Mouse (Mus musculus) forebrain, embryonic 14.5 days (tissue): ENCODE results near the gene Tent5b. TPM values are rescaled to one million over a fixed set of nuclear protein-coding genes. Genes with fewer than 3 reads are reported as not detected.

Experiments
- ATAC-seq: fragments of 200-750 bp; cut with Nextera tagmentation; 2 replicates; pipeline ENCODE4 v1.8.0; 2017; ENCODE audit warnings: mild to moderate bottlenecking, moderate library complexity
- DNase-seq: peaks from one replicate; pipeline ENCODE4 v3.0.0-alpha.2; 2015; ENCODE audit warnings: low spot score
- H3K27ac ChIP-seq: fragments of 300-500 bp; sonication (generic); 2 replicates; pipeline ENCODE4 v1.5.1; 2014; ENCODE audit warnings: low read depth, mild to moderate bottlenecking, control low read depth, low read length, moderate library complexity
- H3K27me3 ChIP-seq: fragments of 300-500 bp; sonication (generic); replicated peaks from 2 replicates; pipeline ENCODE4 v1.6.1; 2014; ENCODE audit warnings: low read length, control low read depth, mixed read lengths; ENCODE audit not compliant: control insufficient read depth, insufficient read depth
- H3K36me3 ChIP-seq: fragments of 300-500 bp; sonication (generic); 2 replicates; pipeline ENCODE4 v1.6.1; 2014; ENCODE audit warnings: low read length, control low read depth; ENCODE audit not compliant: control insufficient read depth, insufficient read depth
- H3K4me1 ChIP-seq: fragments of 300-500 bp; sonication (generic); 2 replicates; pipeline ENCODE4 v1.6.1; 2014; ENCODE audit warnings: antibody characterized with exemption, low read length, control low read depth; ENCODE audit not compliant: control insufficient read depth, insufficient read depth
- H3K4me2 ChIP-seq: fragments of 300-500 bp; sonication (generic); 2 replicates; pipeline ENCODE4 v1.6.1; 2014; ENCODE audit warnings: mild to moderate bottlenecking, control low read depth, low read length
- H3K4me3 ChIP-seq: fragments of 300-500 bp; sonication (generic); 2 replicates; pipeline ENCODE4 v1.5.1; 2014; ENCODE audit warnings: low read depth, low read length, control low read depth
- H3K9ac ChIP-seq: fragments of 300-500 bp; sonication (generic); 2 replicates; pipeline ENCODE4 v1.6.1; 2014; ENCODE audit warnings: mild to moderate bottlenecking, low read length, control low read depth, moderate library complexity
- H3K9me3 ChIP-seq: fragments of 300-500 bp; sonication (generic); replicated peaks from 2 replicates; pipeline ENCODE4 v1.6.1; 2016; ENCODE audit warnings: low read length, control low read depth, mixed read lengths; ENCODE audit not compliant: control insufficient read depth
- WGBS: fragments of 180-500 bp; shearing (Covaris S2); extraction: QIAGEN DNeasy Blood & Tissue Kit; methylation state at CpG from one replicate; pipeline ENCODE4 v1.1.7; 2014; 5-methylcytosine and 5-hydroxymethylcytosine counted together
- polyA plus RNA-seq: library from polyadenylated mRNA; unstranded; fragments of >200 nt; fragmentation: Nextera tagmentation; extraction: Ambion mirVana; gene quantifications from 2 replicates; pipeline ENCODE4 v1.2.1, GENCODE M21; 2014

The Tent5b gene
- polyA plus RNA-seq, 1 experiment from 2014 or later: 0.27 TPM

GRCm38 (mm10) chr4:133445727-133446126, 34.2 kb upstream of the Tent5b start:
- H3K27ac ChIP-seq: no peak overlapping the region
- no peaks in the 10 kb centered on the region for H3K36me3 ChIP-seq
- no peaks in the 10 kb centered on the region for H3K27me3 ChIP-seq
- peaks cover 2% of the 10 kb centered on the region; the same call in 1 of the 2 replicates for H3K4me1 ChIP-seq
- ATAC-seq: no peak
- H3K4me3 ChIP-seq: no peak overlapping the region
- H3K4me2 ChIP-seq: no peak overlapping the region
- no peaks in the 10 kb centered on the region for H3K9me3 ChIP-seq
- no peak for DNase-seq
- WGBS: 91% methylated on average over 5 of the region's 5 CpGs
- H3K9ac ChIP-seq: no peak overlapping the region

- DNase-seq (no peak), ATAC-seq (no peak)
- Histone ChIP-seq H3K36me3 (no peaks in the 10 kb centered on the region), H3K27me3 (no peaks in the 10 kb centered on the region), H3K4me3 (no peak overlapping the region), H3K9ac (no peak overlapping the region), H3K9me3 (no peaks in the 10 kb centered on the region), H3K4me2 (no peak overlapping the region), H3K27ac (no peak overlapping the region), H3K4me1 (peaks cover 2% of the 10 kb centered on the region; the same call in 1 of the 2 replicates)
- WGBS: 60% methylated on average over 5 of the region's 5 CpGs
These were observed 32.6 kb upstream of the Tent5b start for GRCm38 (mm10) chr4:133447366-133447765.

GRCm38 (mm10) chr4:133447967-133448366, 32.0 kb upstream of the Tent5b start:
- no peak overlapping the region for H3K27ac ChIP-seq
- no peaks in the 10 kb centered on the region for H3K36me3 ChIP-seq
- no peak overlapping the region for H3K4me3 ChIP-seq
- no peak overlapping the region for H3K9ac ChIP-seq
- H3K4me1 ChIP-seq: peaks cover 2% of the 10 kb centered on the region; the same call in 1 of the 2 replicates
- H3K9me3 ChIP-seq: no peaks in the 10 kb centered on the region
- 80% methylated on average over 11 of the region's 11 CpGs for WGBS
- no peak overlapping the region for H3K4me2 ChIP-seq
- H3K27me3 ChIP-seq: no peaks in the 10 kb centered on the region
- ATAC-seq (no peak), DNase-seq (no peak)

- Histone ChIP-seq H3K9me3 (no peaks in the 10 kb centered on the region), H3K4me2 (no peak overlapping the region), H3K4me1 (no peaks in the 10 kb centered on the region), H3K36me3 (no peaks in the 10 kb centered on the region), H3K27ac (no peak overlapping the region), H3K9ac (no peak overlapping the region), H3K4me3 (no peak overlapping the region), H3K27me3 (no peaks in the 10 kb centered on the region)
- ATAC-seq: no peak
- no peak for DNase-seq
- 67% methylated on average over 8 of the region's 8 CpGs for WGBS
These were observed 31.1 kb upstream of the Tent5b start for GRCm38 (mm10) chr4:133448708-133449388.

GRCm38 (mm10) chr4:133449726-133450125, 30.2 kb upstream of the Tent5b start:
- no peak overlapping the region for H3K4me3 ChIP-seq
- no peaks in the 10 kb centered on the region for H3K4me1 ChIP-seq
- WGBS: 18% methylated on average over 13 of the region's 13 CpGs
- DNase-seq: peak; percentile 55
- H3K9ac ChIP-seq: no peak overlapping the region
- no peaks in the 10 kb centered on the region for H3K9me3 ChIP-seq
- no peaks in the 10 kb centered on the region for H3K36me3 ChIP-seq
- no peak for ATAC-seq
- H3K4me2 ChIP-seq: no peak overlapping the region
- H3K27ac ChIP-seq: no peak overlapping the region
- no peaks in the 10 kb centered on the region for H3K27me3 ChIP-seq

GRCm38 (mm10) chr4:133451536-133451935, 28.4 kb upstream of the Tent5b start:
- Histone ChIP-seq H3K4me1 (no peaks in the 10 kb centered on the region), H3K36me3 (no peaks in the 10 kb centered on the region), H3K9me3 (no peaks in the 10 kb centered on the region), H3K4me3 (no peak overlapping the region), H3K27ac (no peak overlapping the region), H3K27me3 (no peaks in the 10 kb centered on the region), H3K9ac (no peak overlapping the region), H3K4me2 (no peak overlapping the region)
- no peak for ATAC-seq
- 11% methylated on average over 10 of the region's 10 CpGs for WGBS
- DNase-seq: peak; percentile 86

GRCm38 (mm10) chr4:133452433-133452832, 27.5 kb upstream of the Tent5b start:
- no peak overlapping the region for H3K27ac ChIP-seq
- H3K4me2 ChIP-seq: no peak overlapping the region
- 70% methylated on average over 6 of the region's 7 CpGs for WGBS
- H3K9me3 ChIP-seq: no peaks in the 10 kb centered on the region
- H3K9ac ChIP-seq: no peak overlapping the region
- no peak for DNase-seq
- H3K36me3 ChIP-seq: no peaks in the 10 kb centered on the region
- H3K27me3 ChIP-seq: no peaks in the 10 kb centered on the region
- no peak for ATAC-seq
- no peaks in the 10 kb centered on the region for H3K4me1 ChIP-seq
- no peak overlapping the region for H3K4me3 ChIP-seq

- no peak overlapping the region for H3K4me3 ChIP-seq
- H3K27ac ChIP-seq: no peak overlapping the region
- ATAC-seq (no peak), DNase-seq (no peak)
- no peaks in the 10 kb centered on the region for H3K36me3 ChIP-seq
- no peak overlapping the region for H3K4me2 ChIP-seq
- H3K4me1 ChIP-seq: no peaks in the 10 kb centered on the region
- no peaks in the 10 kb centered on the region for H3K27me3 ChIP-seq
- no peak overlapping the region for H3K9ac ChIP-seq
- WGBS: 85% methylated on average over 3 of the region's 3 CpGs
- no peaks in the 10 kb centered on the region for H3K9me3 ChIP-seq
These were observed 21.9 kb upstream of the Tent5b start for GRCm38 (mm10) chr4:133458044-133458443.

- no peaks in the 10 kb centered on the region for H3K4me1 ChIP-seq
- no peak overlapping the region for H3K4me2 ChIP-seq
- WGBS: 80% methylated on average over 1 of the region's 1 CpGs
- no peak overlapping the region for H3K9ac ChIP-seq
- H3K27ac ChIP-seq: no peak overlapping the region
- ATAC-seq (no peak), DNase-seq (no peak)
- H3K27me3 ChIP-seq: no peaks in the 10 kb centered on the region
- no peaks in the 10 kb centered on the region for H3K36me3 ChIP-seq
- H3K4me3 ChIP-seq: no peak overlapping the region
- H3K9me3 ChIP-seq: no peaks in the 10 kb centered on the region
These were observed 19.9 kb upstream of the Tent5b start for GRCm38 (mm10) chr4:133460006-133460405.
